Mouse (Mus musculus): ENCODE measurements around the gene Gm10382. TPM values are rescaled to one million over a fixed set of nuclear protein-coding genes. Genes with fewer than 3 reads are reported as not detected.

Gm10382 gene
- polyA plus RNA-seq, 1 experiment from 2014 or later = 0.67 TPM

Other genes with a start within 250 kb of the Gm10382 start
- gene Ncor2, start 210.1 kb upstream of the Gm10382 start, polyA plus RNA-seq (2015; fragmentation: Nextera tagmentation; extraction: Ambion mirVana) = 26.7 and 32.5 TPM in 2 replicates
- 61.9 and 67.9 TPM in 2 replicates for gene Scarb1, start 48.2 kb upstream of the Gm10382 start, polyA plus RNA-seq (2015; fragmentation: Nextera tagmentation; extraction: Ambion mirVana)
- gene Ubc, start 880 bp downstream of the Gm10382 start, polyA plus RNA-seq (2015; fragmentation: Nextera tagmentation; extraction: Ambion mirVana) = 893 and 1,069 TPM in 2 replicates
- gene Dhx37, start 44.8 kb downstream of the Gm10382 start, polyA plus RNA-seq (2015; fragmentation: Nextera tagmentation; extraction: Ambion mirVana) = 10.8 and 11.5 TPM in 2 replicates
- gene Bri3bp, start 52.2 kb downstream of the Gm10382 start, polyA plus RNA-seq (2015; fragmentation: Nextera tagmentation; extraction: Ambion mirVana) = 45.5 and 46.6 TPM in 2 replicates
- 58.8 and 61.4 TPM in 2 replicates for gene Aacs, start 86.5 kb downstream of the Gm10382 start, polyA plus RNA-seq (2015; fragmentation: Nextera tagmentation; extraction: Ambion mirVana)
- gene Tmem132b, start 142.5 kb downstream of the Gm10382 start, polyA plus RNA-seq (2015; fragmentation: Nextera tagmentation; extraction: Ambion mirVana) = 0.34 and 0.62 TPM in 2 replicates